Mouse (Mus musculus) kidney, embryonic 15.5 days (tissue): Measurements from ENCODE around the gene Zfp428. TPM values are rescaled to one million over a fixed set of nuclear protein-coding genes. Genes with fewer than 3 reads are reported as not detected.

Experiments
- ATAC-seq: fragments of 200-750 bp; cut with Nextera tagmentation; replicated peaks from 2 replicates; pipeline ENCODE4 v1.8.0; 2017; ENCODE audit warnings: moderate TSS enrichment; ENCODE audit not compliant: low FRiP score
- H3K27ac ChIP-seq: fragments of 300-500 bp; sonication (generic); 2 replicates; pipeline ENCODE4 v1.5.1; 2015; ENCODE audit warnings: mild to moderate bottlenecking, inconsistent platforms
- H3K27me3 ChIP-seq: fragments of 300-500 bp; sonication (generic); 2 replicates; pipeline ENCODE4 v1.6.1; 2015; ENCODE audit warnings: inconsistent platforms
- H3K36me3 ChIP-seq: fragments of 300-500 bp; sonication (generic); 2 replicates; pipeline ENCODE4 v1.6.1; 2015; ENCODE audit warnings: inconsistent platforms
- H3K4me1 ChIP-seq: fragments of 300-500 bp; sonication (generic); 2 replicates; pipeline ENCODE4 v1.6.1; 2015; ENCODE audit warnings: inconsistent platforms
- H3K4me2 ChIP-seq: fragments of 300-500 bp; sonication (generic); 2 replicates; pipeline ENCODE4 v1.6.1; 2015; ENCODE audit warnings: moderate library complexity, mild to moderate bottlenecking, inconsistent platforms
- H3K4me3 ChIP-seq: fragments of 300-500 bp; sonication (generic); replicated peaks from 2 replicates; pipeline ENCODE4 v1.5.1; 2015; ENCODE audit warnings: mild to moderate bottlenecking, inconsistent platforms
- H3K9ac ChIP-seq: fragments of 300-500 bp; sonication (generic); 2 replicates; pipeline ENCODE4 v1.6.1; 2015; ENCODE audit warnings: mild to moderate bottlenecking, inconsistent platforms
- H3K9me3 ChIP-seq: fragments of 300-500 bp; sonication (generic); replicated peaks from 2 replicates; pipeline ENCODE4 v1.6.1; 2016; ENCODE audit warnings: inconsistent platforms
- WGBS: fragments of 180-500 bp; shearing (Covaris S2); methylation state at CpG from one replicate; pipeline ENCODE4 v1.1.7; 2015; ENCODE audit warnings: mixed read lengths; 5-methylcytosine and 5-hydroxymethylcytosine counted together
- polyA plus RNA-seq: library from polyadenylated mRNA; unstranded; fragments of >200 nt; fragmentation: Nextera tagmentation; extraction: Ambion mirVana; gene quantifications from 2 replicates; pipeline ENCODE4 v1.2.1, GENCODE M21; 2015

Gene Zfp428
- polyA plus RNA-seq, 1 experiment from 2014 or later, result 66.6 TPM

DNA sequence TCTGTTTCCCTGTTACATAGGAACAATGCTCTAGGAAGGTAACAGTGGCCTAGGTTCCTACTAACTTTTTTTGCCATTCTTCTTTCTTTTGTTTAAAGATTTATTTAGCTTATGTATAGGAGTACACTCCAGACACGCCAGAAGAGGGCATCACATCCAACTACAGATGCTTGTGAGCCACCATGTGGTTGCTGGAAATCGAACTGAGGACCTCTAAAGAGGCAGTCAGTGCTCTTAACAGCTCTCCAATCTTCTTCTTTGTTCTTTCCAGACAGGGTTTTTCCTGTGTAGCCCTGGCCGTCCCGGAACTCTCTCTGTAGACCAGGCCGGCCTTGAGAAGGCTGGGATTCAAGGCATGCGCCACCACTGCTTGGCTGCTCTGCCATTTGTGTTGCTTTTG is 18.2 kb downstream of the Zfp428 start:
- Histone ChIP-seq H3K27me3 (no peaks in the 10 kb centered on the region), H3K4me2 (no peak overlapping the region), H3K4me1 (peaks cover 8% of the 10 kb centered on the region), H3K4me3 (no peak overlapping the region), H3K9me3 (no peaks in the 10 kb centered on the region), H3K36me3 (no peaks in the 10 kb centered on the region), H3K9ac (no peak overlapping the region), H3K27ac (no peak overlapping the region)
- 87% methylated on average over 6 of the region's 6 CpGs for WGBS
- no peak for ATAC-seq

DNA sequence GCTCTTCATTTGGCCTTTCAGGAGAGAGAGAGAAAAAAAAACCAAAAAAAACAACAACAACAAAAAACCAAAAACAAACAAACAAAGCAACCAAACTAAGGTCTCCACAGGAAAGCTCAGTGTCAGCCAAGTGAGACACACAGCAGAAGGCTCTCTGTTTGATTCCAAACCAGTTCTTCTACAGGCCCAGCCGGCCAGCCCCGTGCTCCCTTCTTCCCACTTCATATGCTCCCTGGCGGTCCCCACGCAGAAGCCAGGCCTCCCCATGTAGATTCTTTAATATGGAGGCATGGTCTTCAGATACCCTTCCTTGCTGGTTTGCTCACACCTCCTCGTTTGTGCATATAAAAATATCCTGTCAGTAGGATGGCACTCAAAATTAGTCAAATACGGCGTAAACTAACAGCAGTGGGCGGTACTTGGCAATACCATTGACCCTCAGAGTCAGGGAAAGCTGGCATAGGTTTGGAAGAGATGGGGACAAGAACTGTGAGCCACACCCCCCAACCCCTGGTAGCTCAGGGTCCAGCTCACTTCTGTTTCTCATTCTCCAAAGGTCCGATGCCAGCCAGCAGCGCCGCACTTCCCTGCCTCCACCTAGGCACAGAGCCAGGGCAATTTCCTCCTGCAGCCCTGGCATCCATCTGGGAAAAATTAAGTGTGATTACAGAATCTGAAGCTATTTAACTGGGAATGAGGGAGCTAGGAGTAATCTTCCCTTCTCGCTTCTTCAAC is 19.0 kb downstream of the Zfp428 start:
- Histone ChIP-seq H3K4me1 (peaks cover 8% of the 10 kb centered on the region), H3K4me3 (no peak overlapping the region), H3K27me3 (no peaks in the 10 kb centered on the region), H3K9ac (no peak overlapping the region), H3K4me2 (no peak overlapping the region), H3K36me3 (no peaks in the 10 kb centered on the region), H3K27ac (no peak overlapping the region), H3K9me3 (no peaks in the 10 kb centered on the region)
- ATAC-seq, result no peak
- WGBS, result 92% methylated on average over 12 of the region's 12 CpGs

DNA sequence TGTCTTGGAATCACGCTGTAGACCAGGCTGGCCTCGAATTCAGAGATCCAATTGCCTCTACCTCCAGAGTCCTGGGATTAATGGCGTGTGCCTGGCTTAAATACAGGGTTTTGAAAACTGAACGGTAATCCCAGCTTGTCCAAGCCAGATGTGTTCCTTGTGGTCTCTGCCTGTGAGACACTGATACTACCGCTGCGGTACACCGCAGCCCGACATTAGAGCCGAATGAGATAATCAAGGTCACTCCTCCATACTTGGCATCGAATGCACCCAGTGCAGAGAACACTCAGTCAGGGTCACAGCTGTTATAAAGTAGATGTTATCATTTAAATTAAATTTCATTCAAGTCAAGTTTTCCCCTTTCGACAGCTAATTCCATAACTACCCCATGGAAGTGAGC is 22.1 kb downstream of the Zfp428 start:
- Histone ChIP-seq H3K4me2 (no peak overlapping the region), H3K27me3 (no peaks in the 10 kb centered on the region; the same call in 1 of the 2 replicates), H3K9me3 (no peaks in the 10 kb centered on the region), H3K36me3 (peaks cover 8% of the 10 kb centered on the region), H3K4me3 (no peak overlapping the region), H3K4me1 (peaks cover 29% of the 10 kb centered on the region), H3K27ac (no peak overlapping the region), H3K9ac (no peak overlapping the region)
- no peak for ATAC-seq
- 82% methylated on average over 11 of the region's 11 CpGs for WGBS

DNA sequence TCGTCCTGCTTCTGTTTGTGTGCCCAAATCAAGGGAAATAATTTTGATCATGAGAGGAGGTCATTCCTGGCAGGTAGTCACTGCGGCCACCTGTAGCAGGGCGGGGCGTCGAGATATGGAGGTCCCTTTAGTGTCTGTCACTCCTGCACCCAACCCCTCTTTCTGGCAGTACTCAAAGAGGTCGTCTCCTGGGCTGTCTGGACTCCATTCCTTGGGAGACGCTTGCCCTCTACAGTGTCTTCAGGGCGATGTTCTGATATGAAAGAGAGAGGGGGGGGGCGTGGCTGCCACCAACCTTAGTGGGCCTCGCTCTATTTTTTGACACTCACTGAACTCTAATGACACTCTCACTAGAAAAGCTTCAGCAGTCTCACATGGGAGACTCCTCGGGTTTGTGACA is 22.8 kb downstream of the Zfp428 start:
- H3K9me3 ChIP-seq, result no peaks in the 10 kb centered on the region
- peak overlapping the region; percentile 96 for H3K27ac ChIP-seq
- H3K4me3 ChIP-seq, result peak overlapping the region; percentile 66
- peak overlapping the region; percentile 76 for H3K9ac ChIP-seq
- no peaks in the 10 kb centered on the region; the same call in 1 of the 2 replicates for H3K27me3 ChIP-seq
- ATAC-seq, result no peak
- 57% methylated on average over 11 of the region's 11 CpGs for WGBS
- peaks cover 16% of the 10 kb centered on the region for H3K36me3 ChIP-seq
- H3K4me2 ChIP-seq, result peak overlapping the region; percentile 91
- H3K4me1 ChIP-seq, result peaks cover 34% of the 10 kb centered on the region

DNA sequence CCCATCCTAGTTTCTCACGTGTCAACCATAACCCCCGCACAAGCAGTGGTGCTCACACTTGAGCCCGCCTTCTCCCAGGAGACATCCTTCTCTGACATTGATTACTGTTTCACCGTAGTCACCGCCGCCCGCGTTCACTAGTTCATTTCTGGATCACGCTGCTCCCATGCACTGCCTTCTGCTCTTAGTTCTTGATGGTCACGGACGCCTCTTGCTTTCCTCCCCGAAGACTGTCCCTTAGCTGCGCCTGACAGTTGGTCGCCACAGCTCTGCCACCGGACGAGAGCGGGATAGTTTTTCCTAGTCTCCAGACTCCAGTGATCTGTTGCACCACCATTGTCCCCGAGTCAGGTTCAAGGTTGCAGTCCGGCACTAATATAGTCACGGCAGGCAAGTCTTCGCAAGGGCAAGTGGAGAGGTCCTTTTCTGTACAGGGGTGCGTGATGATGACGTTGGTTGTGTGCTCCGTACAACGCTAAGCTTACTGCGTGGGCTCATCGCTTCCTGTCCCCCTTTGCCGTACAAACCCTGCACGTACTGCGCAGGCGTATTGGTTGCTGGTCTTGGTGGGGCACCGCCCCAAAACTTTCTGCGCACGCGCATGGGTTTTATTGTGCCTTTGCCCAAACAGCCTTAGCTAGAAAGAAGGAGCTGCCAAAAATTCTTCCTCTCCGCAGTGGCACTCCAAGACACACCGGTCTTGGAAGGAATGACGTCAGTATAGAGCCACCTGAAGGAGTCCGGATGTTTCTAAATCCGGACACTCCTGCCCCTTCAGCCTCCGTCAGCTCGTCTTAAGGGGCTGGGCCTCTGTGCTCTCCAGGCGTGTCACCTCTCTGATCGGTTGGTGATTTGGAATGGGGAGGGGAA is 23.5 kb downstream of the Zfp428 start, which contains the start of gene Irgq:
Gene Irgq (plus strand): TSS at position 628 of the 870 bp plus-strand sequence.
- no peaks in the 10 kb centered on the region for H3K9me3 ChIP-seq
- peak within 1 kb of the TSS; percentile 91 for H3K4me2 ChIP-seq
- WGBS, result under 1% methylated on average over 44 of the region's 44 CpGs
- ATAC-seq, result peak; percentile 92
- H3K4me3 ChIP-seq, result peak within 1 kb of the TSS; percentile 66
- H3K36me3 ChIP-seq, result peaks cover 22% of the 10 kb centered on the region
- peak within 1 kb of the TSS; percentile 96 for H3K27ac ChIP-seq
- H3K9ac ChIP-seq, result peak within 1 kb of the TSS; percentile 76
- peaks cover 34% of the 10 kb centered on the region for H3K4me1 ChIP-seq
- H3K27me3 ChIP-seq, result no peaks in the 10 kb centered on the region; the same call in 1 of the 2 replicates

DNA sequence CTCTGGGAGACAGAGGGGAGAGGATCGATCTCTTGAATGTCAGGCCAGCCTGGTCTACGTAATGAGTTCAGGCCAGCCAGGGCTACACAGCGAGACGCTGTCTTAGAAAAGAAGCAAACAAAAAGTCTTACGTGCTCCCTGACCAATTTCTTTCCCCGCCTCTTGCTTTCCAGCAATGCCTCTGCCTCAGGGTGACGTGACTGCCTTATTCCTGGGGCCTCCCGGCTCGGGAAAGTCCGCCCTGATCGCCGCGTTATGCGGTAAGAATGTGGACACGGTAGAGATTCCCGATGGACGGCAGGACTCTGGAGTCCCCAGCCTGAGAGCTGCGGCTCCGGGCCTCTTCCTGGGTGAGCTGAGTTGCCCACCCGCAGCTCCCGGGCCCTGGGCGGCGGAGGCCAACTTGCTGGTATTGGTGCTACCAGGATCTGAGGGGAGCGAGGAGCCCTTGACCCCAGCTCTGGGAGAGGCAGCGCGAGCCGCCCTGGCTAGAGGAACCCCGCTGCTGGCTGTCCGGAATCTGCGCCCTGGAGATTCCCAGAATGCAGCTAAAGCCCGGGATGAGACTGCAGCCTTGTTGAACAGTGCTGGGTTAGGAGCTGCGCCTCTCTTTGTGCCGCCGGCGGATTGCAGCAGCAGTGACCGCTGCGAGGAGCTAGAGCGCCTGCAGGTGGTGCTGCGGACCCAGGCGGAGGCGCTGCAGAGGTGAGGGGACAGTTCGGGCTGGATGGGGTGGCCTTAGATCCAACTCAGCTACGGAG is 24.6 kb downstream of the Zfp428 start:
- peak overlapping the region; percentile 66 for H3K4me3 ChIP-seq
- no peaks in the 10 kb centered on the region for H3K9me3 ChIP-seq
- H3K36me3 ChIP-seq, result peaks cover 31% of the 10 kb centered on the region
- ATAC-seq, result peak; percentile 69
- H3K4me1 ChIP-seq, result peaks cover 41% of the 10 kb centered on the region
- peak overlapping the region; percentile 76 for H3K9ac ChIP-seq
- no peaks in the 10 kb centered on the region; the same call in 1 of the 2 replicates for H3K27me3 ChIP-seq
- peak overlapping the region; percentile 91 for H3K4me2 ChIP-seq
- peak overlapping the region; percentile 96 for H3K27ac ChIP-seq
- WGBS, result under 1% methylated on average over 43 of the region's 43 CpGs

DNA sequence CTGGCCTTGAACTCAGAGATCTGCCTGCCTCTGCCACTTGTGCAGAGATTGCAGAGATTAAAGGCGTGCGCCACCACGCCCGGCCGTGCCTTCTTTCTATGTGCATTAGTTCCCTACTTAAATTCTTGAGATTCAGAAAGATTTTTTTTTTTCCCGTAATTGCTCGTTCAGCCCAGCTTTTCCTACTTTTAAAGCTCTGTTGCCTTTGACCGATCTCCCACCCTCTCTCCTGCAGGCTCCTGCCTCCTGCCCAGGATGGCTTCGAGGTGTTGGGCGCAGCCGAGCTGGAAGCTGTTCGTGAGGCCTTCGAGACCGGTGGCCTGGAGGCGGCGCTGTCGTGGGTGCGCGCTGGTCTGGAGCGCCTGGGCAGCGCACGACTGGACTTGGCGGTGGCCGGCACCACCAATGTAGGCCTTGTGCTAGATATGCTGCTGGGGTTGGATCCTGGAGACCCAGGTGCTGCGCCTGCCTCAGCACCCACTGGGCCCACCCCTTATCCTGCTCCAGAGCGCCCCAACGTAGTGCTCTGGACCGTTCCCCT is 26.3 kb downstream of the Zfp428 start:
- no peak for ATAC-seq

DNA sequence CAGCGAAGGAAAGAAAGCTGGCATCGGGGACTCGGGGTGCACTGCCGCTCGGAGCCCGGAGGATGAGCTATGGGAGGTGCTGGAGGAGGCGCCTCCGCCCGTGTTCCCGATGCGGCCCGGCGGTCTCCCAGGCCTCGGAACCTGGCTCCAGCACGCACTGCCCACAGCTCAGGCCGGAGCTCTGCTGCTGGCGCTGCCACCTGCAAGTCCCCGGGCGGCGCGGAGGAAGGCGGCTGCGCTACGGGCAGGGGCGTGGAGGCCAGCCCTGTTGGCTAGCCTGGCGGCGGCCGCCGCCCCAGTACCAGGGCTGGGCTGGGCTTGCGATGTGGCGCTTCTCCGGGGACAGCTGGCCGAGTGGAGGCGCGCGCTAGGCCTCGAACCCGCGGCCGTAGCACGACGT is 27.0 kb downstream of the Zfp428 start:
- 38% methylated on average over 42 of the region's 42 CpGs for WGBS
- ATAC-seq, result no peak
- H3K4me1 ChIP-seq, result peaks cover 60% of the 10 kb centered on the region

More for the DNA sequence above, 26.3 kb downstream of the Zfp428 start:
- Histone ChIP-seq H3K4me1 (peaks cover 58% of the 10 kb centered on the region), H3K27me3 (no peaks in the 10 kb centered on the region; the same call in 1 of the 2 replicates), H3K4me2 (no peak overlapping the region), H3K9me3 (no peaks in the 10 kb centered on the region), H3K36me3 (peaks cover 31% of the 10 kb centered on the region), H3K9ac (no peak overlapping the region), H3K4me3 (no peak overlapping the region), H3K27ac (no peak overlapping the region)
- 74% methylated on average over 28 of the region's 28 CpGs for WGBS

DNA sequence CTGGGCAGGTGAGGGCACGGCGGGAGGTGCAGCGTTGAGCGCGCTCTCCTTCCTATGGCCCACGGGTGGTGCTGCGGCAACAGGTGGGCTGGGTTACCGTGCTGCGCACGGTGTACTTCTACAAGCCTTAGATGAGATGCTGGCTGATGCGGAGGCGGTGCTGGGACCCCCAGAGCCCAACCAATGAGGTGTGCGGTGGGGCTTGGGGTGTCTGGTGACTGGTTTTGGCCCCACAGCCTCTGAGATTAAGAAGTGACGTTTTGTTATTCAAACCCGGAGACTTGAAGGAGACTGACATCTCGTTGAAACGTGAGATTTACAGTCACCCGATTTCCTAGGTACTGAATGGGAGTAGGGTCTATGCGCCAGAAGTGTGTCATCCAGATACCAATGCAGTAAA is 27.5 kb downstream of the Zfp428 start:
- H3K4me1 ChIP-seq, result peaks cover 58% of the 10 kb centered on the region
- H3K4me2 ChIP-seq, result peak overlapping the region; percentile 40
- H3K9me3 ChIP-seq, result no peaks in the 10 kb centered on the region
- no peak overlapping the region for H3K27ac ChIP-seq
- H3K9ac ChIP-seq, result no peak overlapping the region
- H3K4me3 ChIP-seq, result no peak overlapping the region
- 36% methylated on average over 19 of the region's 19 CpGs for WGBS
- ATAC-seq, result no peak
- H3K36me3 ChIP-seq, result peaks cover 31% of the 10 kb centered on the region
- no peaks in the 10 kb centered on the region; the same call in 1 of the 2 replicates for H3K27me3 ChIP-seq

More for the DNA sequence above, 27.0 kb downstream of the Zfp428 start:
- Histone ChIP-seq H3K9ac (no peak overlapping the region), H3K4me3 (0 out of 2 replicates have a peak overlapping the region, but pooled peaks have one; percentile 3), H3K9me3 (no peaks in the 10 kb centered on the region), H3K4me2 (peak overlapping the region; percentile 40), H3K36me3 (peaks cover 31% of the 10 kb centered on the region), H3K27me3 (no peaks in the 10 kb centered on the region; the same call in 1 of the 2 replicates), H3K27ac (no peak overlapping the region)

DNA sequence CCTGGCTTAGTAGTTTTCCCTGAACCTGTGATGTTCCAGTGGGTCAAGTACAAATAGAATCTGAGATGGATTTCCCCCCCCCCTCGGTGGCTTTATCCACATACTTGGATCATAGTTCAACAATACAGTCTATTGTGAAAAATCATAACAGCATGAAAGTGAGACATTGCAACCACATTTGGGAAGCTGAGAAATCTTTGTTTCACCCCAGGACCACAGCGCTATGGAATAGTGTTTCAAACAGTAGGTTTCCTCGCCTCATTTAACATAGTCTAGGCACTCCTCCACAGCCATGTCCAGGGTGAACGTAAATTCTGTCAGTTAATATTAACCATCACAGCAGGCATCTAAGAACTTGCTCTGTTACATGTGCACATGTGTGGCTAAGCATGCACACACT is 30.3 kb downstream of the Zfp428 start:
- H3K4me1 ChIP-seq, result peaks cover 45% of the 10 kb centered on the region
- 31% methylated on average over 4 of the region's 4 CpGs for WGBS
- no peak overlapping the region for H3K9ac ChIP-seq
- H3K4me2 ChIP-seq, result 0 out of 2 replicates have a peak overlapping the region, but pooled peaks have one; percentile 21
- peak overlapping the region; percentile 77 for H3K27ac ChIP-seq
- no peaks in the 10 kb centered on the region; the same call in 1 of the 2 replicates for H3K27me3 ChIP-seq
- no peaks in the 10 kb centered on the region for H3K9me3 ChIP-seq
- no peak; the same call in 1 of the 2 replicates for ATAC-seq
- H3K4me3 ChIP-seq, result no peak overlapping the region
- H3K36me3 ChIP-seq, result peaks cover 31% of the 10 kb centered on the region

DNA sequence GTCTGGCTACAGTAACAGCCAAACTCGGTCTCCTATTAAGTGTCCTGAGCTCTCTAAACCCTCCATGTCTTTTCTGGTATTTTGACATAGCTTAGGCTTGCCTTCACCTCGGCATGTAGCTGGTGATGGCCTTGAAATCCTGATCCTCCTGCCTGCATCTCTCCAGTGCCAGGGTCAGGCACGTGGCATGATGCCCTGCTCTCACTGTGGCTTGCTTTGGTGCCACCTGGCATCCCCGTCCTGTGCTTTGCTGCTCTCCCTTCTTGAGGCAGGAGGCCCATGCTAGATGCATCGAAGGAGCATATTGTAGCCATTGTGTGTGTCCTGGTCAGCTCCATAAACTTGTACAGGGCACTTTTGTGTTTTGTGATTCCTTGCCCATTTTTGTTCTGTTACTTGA is 30.8 kb downstream of the Zfp428 start:
- H3K27ac ChIP-seq, result peak overlapping the region; percentile 77
- no peak for ATAC-seq
- peaks cover 31% of the 10 kb centered on the region for H3K36me3 ChIP-seq
- no peak overlapping the region for H3K9ac ChIP-seq
- H3K9me3 ChIP-seq, result no peaks in the 10 kb centered on the region
- H3K4me1 ChIP-seq, result peaks cover 40% of the 10 kb centered on the region
- H3K4me3 ChIP-seq, result no peak overlapping the region
- 65% methylated on average over 5 of the region's 5 CpGs for WGBS
- 0 out of 2 replicates have a peak overlapping the region, but pooled peaks have one; percentile 21 for H3K4me2 ChIP-seq
- H3K27me3 ChIP-seq, result no peaks in the 10 kb centered on the region; the same call in 1 of the 2 replicates
